Mouse (Mus musculus) olfactory bulb, adult 2 months (tissue): Measurements from ENCODE around the gene Ppp1r15b. TPM values are rescaled to one million over a fixed set of nuclear protein-coding genes. Genes with fewer than 3 reads are reported as not detected.

ENCODE experiments used
- H3K27ac ChIP-seq: fragments of 200-500 bp; 2 replicates; pipeline ENCODE4 v1.5.1; 2012; ENCODE audit warnings: low read depth, low read length; ENCODE audit not compliant: insufficient read depth
- H3K4me1 ChIP-seq: fragments of 200-500 bp; 2 replicates; pipeline ENCODE4 v1.6.1; 2012; ENCODE audit warnings: low read length; ENCODE audit not compliant: control insufficient read depth, insufficient read depth
- H3K4me3 ChIP-seq: fragments of 200-500 bp; 2 replicates; pipeline ENCODE4 v1.5.1; 2012; ENCODE audit warnings: mild to moderate bottlenecking, low read depth, low read length, moderate library complexity; ENCODE audit not compliant: insufficient read depth
- CTCF ChIP-seq: fragments of 200-500 bp; IDR thresholded peaks from 2 replicates; pipeline ENCODE4 v1.5.1; 2012; ENCODE audit warnings: low read depth, mild to moderate bottlenecking, low read length, moderate library complexity; ENCODE audit not compliant: insufficient read depth
- POLR2A ChIP-seq: fragments of 200-500 bp; IDR thresholded peaks from 2 replicates; pipeline ENCODE4 v1.6.1; 2012; ENCODE audit warnings: mild to moderate bottlenecking, low read depth, low read length, moderate library complexity; ENCODE audit not compliant: insufficient read depth
- WGBS: fragments of 180-500 bp; shearing (Covaris S2); methylation state at CpG from one replicate; pipeline ENCODE4 v1.1.7; 2018; 5-methylcytosine and 5-hydroxymethylcytosine counted together
- polyA plus RNA-seq: library from polyadenylated mRNA; stranded (reverse); fragments of >200 nt; gene quantifications from 2 replicates; pipeline ENCODE4 v1.2.4, GENCODE M21; 2012; ENCODE audit warnings: low replicate concordance; ENCODE audit not compliant: missing spikeins, insufficient read depth, insufficient read length

The Ppp1r15b gene
- polyA plus RNA-seq, 1 experiment = not detected

- TF ChIP-seq POLR2A (no peak), CTCF (no peak)
- Histone ChIP-seq H3K27ac (no peak overlapping the region), H3K4me1 (no peaks in the 10 kb centered on the region), H3K4me3 (no peak overlapping the region)
- 90% methylated on average over 5 of the region's 5 CpGs for whole genome bisulfite sequencing
Measured at GRCm38 (mm10) chr1:133118127-133118526, 12.8 kb upstream of the Ppp1r15b start.

GRCm38 (mm10) chr1:133118844-133119243 is 12.1 kb upstream of the Ppp1r15b start:
- Histone ChIP-seq H3K4me1 (no peaks in the 10 kb centered on the region), H3K4me3 (no peak overlapping the region), H3K27ac (no peak overlapping the region)
- WGBS = 77% methylated on average over 3 of the region's 3 CpGs
- TF ChIP-seq POLR2A = no peak
- TF ChIP-seq CTCF = no peak

GRCm38 (mm10) chr1:133119931-133120712 is 10.8 kb upstream of the Ppp1r15b start:
- H3K4me3 ChIP-seq = no peak overlapping the region
- H3K4me1 ChIP-seq = no peaks in the 10 kb centered on the region
- TF ChIP-seq CTCF (no peak), POLR2A (no peak)
- WGBS = 76% methylated on average over 7 of the region's 7 CpGs
- H3K27ac ChIP-seq = no peak overlapping the region

- Histone ChIP-seq H3K4me3 (no peak overlapping the region), H3K4me1 (no peaks in the 10 kb centered on the region), H3K27ac (no peak overlapping the region)
- 67% methylated on average over 6 of the region's 6 CpGs for WGBS
- no peak for TF ChIP-seq POLR2A
- TF ChIP-seq CTCF = no peak
Measured at GRCm38 (mm10) chr1:133121246-133121645, 9.7 kb upstream of the Ppp1r15b start.

GRCm38 (mm10) chr1:133124137-133124536 is 6.8 kb upstream of the Ppp1r15b start:
- TF ChIP-seq POLR2A = no peak
- WGBS = 92% methylated on average over 6 of the region's 6 CpGs
- no peak overlapping the region for H3K4me3 ChIP-seq
- H3K4me1 ChIP-seq = no peaks in the 10 kb centered on the region
- no peak overlapping the region for H3K27ac ChIP-seq

- 0 out of 2 replicates have a peak, but pooled peaks cover 3% of the 10 kb centered on the region for H3K4me1 ChIP-seq
- no peak overlapping the region for H3K27ac ChIP-seq
- no peak overlapping the region for H3K4me3 ChIP-seq
- WGBS = 93% methylated on average over 9 of the region's 9 CpGs
- TF ChIP-seq POLR2A (no peak), CTCF (no peak)
Measured at GRCm38 (mm10) chr1:133125640-133126364, 5.1 kb upstream of the Ppp1r15b start.

- 72% methylated on average over 4 of the region's 4 CpGs for WGBS
- H3K27ac ChIP-seq = no peak overlapping the region
- no peak overlapping the region for H3K4me3 ChIP-seq
- 0 out of 2 replicates have a peak, but pooled peaks cover 3% of the 10 kb centered on the region for H3K4me1 ChIP-seq
- no peak for TF ChIP-seq POLR2A
- no peak for TF ChIP-seq CTCF
Measured at GRCm38 (mm10) chr1:133126365-133126740, 4.6 kb upstream of the Ppp1r15b start.

GRCm38 (mm10) chr1:133127328-133127727 is 3.6 kb upstream of the Ppp1r15b start:
- Histone ChIP-seq H3K4me3 (no peak overlapping the region), H3K4me1 (0 out of 2 replicates have a peak, but pooled peaks cover 3% of the 10 kb centered on the region), H3K27ac (no peak overlapping the region)
- TF ChIP-seq CTCF (no peak), POLR2A (no peak)
- 83% methylated on average over 9 of the region's 9 CpGs for WGBS

- H3K4me1 ChIP-seq = peaks cover 6% of the 10 kb centered on the region; the same call in 1 of the 2 replicates
- TF ChIP-seq POLR2A = no peak
- no peak for TF ChIP-seq CTCF
- H3K27ac ChIP-seq = peak overlapping the region; percentile 87
- 16% methylated on average over 16 of the region's 16 CpGs for WGBS
- H3K4me3 ChIP-seq = no peak overlapping the region
Measured at GRCm38 (mm10) chr1:133129471-133130221, 1.3 kb upstream of the Ppp1r15b start.
